Mouse (Mus musculus) hindbrain, embryonic 12.5 days (tissue): ENCODE data around the gene Naxe. TPM values are rescaled to one million over a fixed set of nuclear protein-coding genes. Genes with fewer than 3 reads are reported as not detected.
A peak's percentile ranks its signal among the peaks of the same experiment; 100 is the strongest.

Source experiments
- ATAC-seq: fragments of 200-750 bp; cut with Nextera tagmentation; 2 replicates; pipeline ENCODE4 v1.8.0; 2017; ENCODE audit warnings: moderate TSS enrichment; ENCODE audit not compliant: low FRiP score
- H3K27ac ChIP-seq: fragments of 300-500 bp; sonication (generic); 2 replicates; pipeline ENCODE4 v1.5.1; 2016; ENCODE audit warnings: mild to moderate bottlenecking
- H3K27me3 ChIP-seq: fragments of 300-500 bp; sonication (generic); 2 replicates; pipeline ENCODE4 v1.6.1; 2016; ENCODE audit warnings: mild to moderate bottlenecking
- H3K36me3 ChIP-seq: fragments of 300-500 bp; sonication (generic); 2 replicates; pipeline ENCODE4 v1.6.1; 2016; ENCODE audit warnings: mild to moderate bottlenecking
- H3K4me1 ChIP-seq: fragments of 300-500 bp; sonication (generic); 2 replicates; pipeline ENCODE4 v1.6.1; 2016
- H3K4me2 ChIP-seq: fragments of 300-500 bp; sonication (generic); replicated peaks from 2 replicates; pipeline ENCODE4 v1.6.1; 2016; ENCODE audit warnings: mild to moderate bottlenecking
- H3K4me3 ChIP-seq: fragments of 300-500 bp; sonication (generic); 2 replicates; pipeline ENCODE4 v1.5.1; 2016; ENCODE audit warnings: mild to moderate bottlenecking
- H3K9ac ChIP-seq: fragments of 300-500 bp; sonication (generic); 2 replicates; pipeline ENCODE4 v1.6.1; 2016; ENCODE audit warnings: mild to moderate bottlenecking, moderate library complexity
- H3K9me3 ChIP-seq: fragments of 300-500 bp; sonication (generic); replicated peaks from 2 replicates; pipeline ENCODE4 v1.6.1; 2016; ENCODE audit warnings: mild to moderate bottlenecking
- WGBS: fragments of 180-500 bp; shearing (Covaris S2); methylation state at CpG from one replicate; pipeline ENCODE4 v1.1.7; 2016; 5-methylcytosine and 5-hydroxymethylcytosine counted together
- polyA plus RNA-seq: library from polyadenylated mRNA; unstranded; fragments of >200 nt; fragmentation: Nextera tagmentation; extraction: Ambion mirVana; gene quantifications from 2 replicates; pipeline ENCODE4 v1.2.1, GENCODE M21; 2016

The Naxe gene
- polyA plus RNA-seq, 1 experiment from 2014 or later: 137 TPM

GRCm38 (mm10) chr3:88082663-88083062, 24.4 kb upstream of the Naxe start:
- Histone ChIP-seq H3K27ac (no peak overlapping the region), H3K4me3 (peak overlapping the region; percentile 50), H3K36me3 (peaks cover 3% of the 10 kb centered on the region; the same call in 1 of the 2 replicates), H3K9ac (no peak overlapping the region), H3K4me1 (peaks cover 13% of the 10 kb centered on the region), H3K4me2 (peak overlapping the region; percentile 82), H3K9me3 (no peaks in the 10 kb centered on the region), H3K27me3 (0 out of 2 replicates have a peak, but pooled peaks cover 3% of the 10 kb centered on the region)
- no peak for ATAC-seq
- 16% methylated on average over 4 of the region's 4 CpGs for WGBS

- 2% methylated on average over 13 of the region's 13 CpGs for WGBS
- no peak overlapping the region for H3K27ac ChIP-seq
- H3K9me3 ChIP-seq: no peaks in the 10 kb centered on the region
- peaks cover 3% of the 10 kb centered on the region; the same call in 1 of the 2 replicates for H3K36me3 ChIP-seq
- ATAC-seq: no peak
- peaks cover 13% of the 10 kb centered on the region for H3K4me1 ChIP-seq
- H3K9ac ChIP-seq: peak overlapping the region; percentile 58
- peak overlapping the region; percentile 82 for H3K4me2 ChIP-seq
- 0 out of 2 replicates have a peak, but pooled peaks cover 3% of the 10 kb centered on the region for H3K27me3 ChIP-seq
- H3K4me3 ChIP-seq: peak overlapping the region; percentile 50
Measured at GRCm38 (mm10) chr3:88082224-88082618, 23.9 kb upstream of the Naxe start.

- Histone ChIP-seq H3K27me3 (0 out of 2 replicates have a peak, but pooled peaks cover 3% of the 10 kb centered on the region), H3K9me3 (no peaks in the 10 kb centered on the region), H3K4me1 (peaks cover 13% of the 10 kb centered on the region), H3K4me2 (peak within 1 kb of the TSS; percentile 82), H3K9ac (peak within 1 kb of the TSS; percentile 58), H3K36me3 (peaks cover 3% of the 10 kb centered on the region; the same call in 1 of the 2 replicates), H3K4me3 (peak within 1 kb of the TSS; percentile 50), H3K27ac (peak within 1 kb of the TSS; percentile 40; the same call in 1 of the 2 replicates)
- 20% methylated on average over 33 of the region's 33 CpGs for WGBS
- ATAC-seq: peak; percentile 90
Measured at GRCm38 (mm10) chr3:88081345-88082223, 23.3 kb upstream of the Naxe start, which contains the start of gene Iqgap3. Gene Iqgap3, plus strand, starts transcription at chr3:88081971.

GRCm38 (mm10) chr3:88078204-88078603, 19.9 kb upstream of the Naxe start, which contains the start of gene Ttc24:
Gene Ttc24, minus strand, starts transcription at chr3:88078304.
- no peak for ATAC-seq
- Histone ChIP-seq H3K4me3 (no peak within 1 kb of the TSS), H3K9me3 (no peaks in the 10 kb centered on the region), H3K4me2 (no peak within 1 kb of the TSS), H3K27ac (no peak within 1 kb of the TSS), H3K27me3 (0 out of 2 replicates have a peak, but pooled peaks cover 3% of the 10 kb centered on the region), H3K4me1 (peaks cover 13% of the 10 kb centered on the region), H3K36me3 (no peaks in the 10 kb centered on the region), H3K9ac (no peak within 1 kb of the TSS)
- WGBS: 77% methylated on average over 4 of the region's 4 CpGs

- Histone ChIP-seq H3K9me3 (no peaks in the 10 kb centered on the region), H3K4me3 (no peak overlapping the region), H3K9ac (no peak overlapping the region), H3K27me3 (0 out of 2 replicates have a peak, but pooled peaks cover 3% of the 10 kb centered on the region), H3K27ac (no peak overlapping the region), H3K36me3 (no peaks in the 10 kb centered on the region), H3K4me1 (peaks cover 5% of the 10 kb centered on the region), H3K4me2 (no peak overlapping the region)
- no peak for ATAC-seq
- 45% methylated on average over 8 of the region's 8 CpGs for WGBS
Measured at GRCm38 (mm10) chr3:88077441-88077840, 19.1 kb upstream of the Naxe start.

- H3K9me3 ChIP-seq: no peaks in the 10 kb centered on the region
- 80% methylated on average over 8 of the region's 8 CpGs for WGBS
- H3K27me3 ChIP-seq: peaks cover 12% of the 10 kb centered on the region
- H3K4me1 ChIP-seq: no peaks in the 10 kb centered on the region
- H3K27ac ChIP-seq: no peak overlapping the region
- H3K4me2 ChIP-seq: no peak overlapping the region
- no peaks in the 10 kb centered on the region for H3K36me3 ChIP-seq
- ATAC-seq: no peak
- H3K9ac ChIP-seq: no peak overlapping the region
- H3K4me3 ChIP-seq: no peak overlapping the region
Measured at GRCm38 (mm10) chr3:88074766-88075165, 16.5 kb upstream of the Naxe start.

- no peaks in the 10 kb centered on the region for H3K9me3 ChIP-seq
- no peak overlapping the region for H3K27ac ChIP-seq
- no peak overlapping the region for H3K4me3 ChIP-seq
- WGBS: 75% methylated on average over 2 of the region's 2 CpGs
- ATAC-seq: no peak
- no peak overlapping the region for H3K4me2 ChIP-seq
- H3K4me1 ChIP-seq: no peaks in the 10 kb centered on the region
- H3K27me3 ChIP-seq: peaks cover 12% of the 10 kb centered on the region
- H3K9ac ChIP-seq: no peak overlapping the region
- H3K36me3 ChIP-seq: no peaks in the 10 kb centered on the region
Measured at GRCm38 (mm10) chr3:88074351-88074750, 16.1 kb upstream of the Naxe start.

- H3K27ac ChIP-seq: no peak overlapping the region
- no peak overlapping the region for H3K4me3 ChIP-seq
- peaks cover 12% of the 10 kb centered on the region for H3K27me3 ChIP-seq
- no peak overlapping the region for H3K9ac ChIP-seq
- 65% methylated on average over 2 of the region's 2 CpGs for WGBS
- no peaks in the 10 kb centered on the region for H3K9me3 ChIP-seq
- H3K4me2 ChIP-seq: no peak overlapping the region
- H3K4me1 ChIP-seq: no peaks in the 10 kb centered on the region
- H3K36me3 ChIP-seq: no peaks in the 10 kb centered on the region
- no peak for ATAC-seq
Measured at GRCm38 (mm10) chr3:88073631-88074030, 15.3 kb upstream of the Naxe start.

- 5% methylated on average over 5 of the region's 5 CpGs for WGBS
- H3K9ac ChIP-seq: no peak overlapping the region
- peak; percentile 35; the same call in 1 of the 2 replicates for ATAC-seq
Measured at GRCm38 (mm10) chr3:88071783-88072182, 13.5 kb upstream of the Naxe start.

GRCm38 (mm10) chr3:88068386-88068785, 10.1 kb upstream of the Naxe start:
- Histone ChIP-seq H3K9ac (no peak overlapping the region), H3K4me3 (no peak overlapping the region), H3K36me3 (no peaks in the 10 kb centered on the region), H3K4me2 (no peak overlapping the region), H3K9me3 (0 out of 2 replicates have a peak, but pooled peaks cover 3% of the 10 kb centered on the region), H3K4me1 (no peaks in the 10 kb centered on the region; the same call in 1 of the 2 replicates), H3K27ac (no peak overlapping the region), H3K27me3 (peaks cover 9% of the 10 kb centered on the region)
- ATAC-seq: no peak
- 51% methylated on average over 2 of the region's 2 CpGs for WGBS

More at GRCm38 (mm10) chr3:88071783-88072182, 13.5 kb upstream of the Naxe start:
- H3K36me3 ChIP-seq: no peaks in the 10 kb centered on the region
- H3K4me3 ChIP-seq: no peak overlapping the region
- H3K4me1 ChIP-seq: no peaks in the 10 kb centered on the region; the same call in 1 of the 2 replicates
- no peaks in the 10 kb centered on the region for H3K9me3 ChIP-seq
- H3K4me2 ChIP-seq: no peak overlapping the region
- H3K27me3 ChIP-seq: peaks cover 9% of the 10 kb centered on the region
- H3K27ac ChIP-seq: no peak overlapping the region

- ATAC-seq: no peak
- peaks cover 46% of the 10 kb centered on the region for H3K36me3 ChIP-seq
- H3K4me1 ChIP-seq: peaks cover 14% of the 10 kb centered on the region
- 89% methylated on average over 6 of the region's 6 CpGs for WGBS
- peak overlapping the region; percentile 83 for H3K4me2 ChIP-seq
- peak overlapping the region; percentile 56; the same call in 1 of the 2 replicates for H3K4me3 ChIP-seq
- no peak overlapping the region; the same call in 1 of the 2 replicates for H3K9ac ChIP-seq
- H3K9me3 ChIP-seq: no peaks in the 10 kb centered on the region
- H3K27me3 ChIP-seq: no peaks in the 10 kb centered on the region
- H3K27ac ChIP-seq: no peak overlapping the region
Measured at GRCm38 (mm10) chr3:88057030-88057429, 1.3 kb downstream of the Naxe start.

- H3K36me3 ChIP-seq: peaks cover 48% of the 10 kb centered on the region
Measured at GRCm38 (mm10) chr3:88049532-88049931, 8.8 kb downstream of the Naxe start.

More at GRCm38 (mm10) chr3:88049532-88049931, 8.8 kb downstream of the Naxe start:
- Histone ChIP-seq H3K9me3 (no peaks in the 10 kb centered on the region), H3K27me3 (no peaks in the 10 kb centered on the region), H3K9ac (no peak overlapping the region), H3K27ac (no peak overlapping the region), H3K4me2 (no peak overlapping the region), H3K4me3 (no peak overlapping the region), H3K4me1 (no peaks in the 10 kb centered on the region)
- WGBS: 87% methylated on average over 3 of the region's 3 CpGs
- no peak for ATAC-seq
